Mouse (Mus musculus) midbrain, embryonic 11.5 days (tissue): ENCODE measurements around the gene Clcnkb. TPM values are rescaled to one million over a fixed set of nuclear protein-coding genes. Genes with fewer than 3 reads are reported as not detected.

ENCODE experiments used
- ATAC-seq: fragments of 200-750 bp; cut with Nextera tagmentation; 2 replicates; pipeline ENCODE4 v1.8.0; 2017; ENCODE audit warnings: moderate TSS enrichment, moderate library complexity; ENCODE audit not compliant: low FRiP score
- DNase-seq: peaks from one replicate; pipeline ENCODE4 v3.0.0; 2015; ENCODE audit warnings: low spot score; ENCODE audit errors: missing footprints
- H3K27ac ChIP-seq: fragments of 300-500 bp; sonication (generic); 2 replicates; pipeline ENCODE4 v1.5.1; 2014; ENCODE audit warnings: low read depth, low read length
- H3K27me3 ChIP-seq: fragments of 300-500 bp; sonication (generic); 2 replicates; pipeline ENCODE4 v1.6.1; 2014; ENCODE audit warnings: mild to moderate bottlenecking, low read length, moderate library complexity, mixed read lengths; ENCODE audit not compliant: control insufficient read depth, insufficient read depth
- H3K36me3 ChIP-seq: fragments of 300-500 bp; sonication (generic); 2 replicates; pipeline ENCODE4 v1.6.1; 2014; ENCODE audit warnings: mild to moderate bottlenecking, low read length, moderate library complexity, mixed read lengths; ENCODE audit not compliant: control insufficient read depth, insufficient read depth
- H3K4me1 ChIP-seq: fragments of 300-500 bp; sonication (generic); 2 replicates; pipeline ENCODE4 v1.6.1; 2014; ENCODE audit warnings: low read length; ENCODE audit not compliant: control insufficient read depth, insufficient read depth
- H3K4me2 ChIP-seq: fragments of 300-500 bp; sonication (generic); 2 replicates; pipeline ENCODE4 v1.6.1; 2014; ENCODE audit warnings: mild to moderate bottlenecking, moderate library complexity
- H3K4me3 ChIP-seq: fragments of 300-500 bp; sonication (generic); 2 replicates; pipeline ENCODE4 v1.5.1; 2014; ENCODE audit warnings: low read depth, low read length
- H3K9ac ChIP-seq: fragments of 300-500 bp; sonication (generic); 2 replicates; pipeline ENCODE4 v1.6.1; 2014; ENCODE audit warnings: low read length
- H3K9me3 ChIP-seq: fragments of 300-500 bp; sonication (generic); 2 replicates; pipeline ENCODE4 v1.6.1; 2016; ENCODE audit warnings: low read length; ENCODE audit not compliant: control insufficient read depth
- WGBS: fragments of 180-500 bp; shearing (Covaris S2); extraction: QIAGEN DNeasy Blood & Tissue Kit; methylation state at CpG from one replicate; pipeline ENCODE4 v1.1.7; 2014; 5-methylcytosine and 5-hydroxymethylcytosine counted together
- polyA plus RNA-seq: library from polyadenylated mRNA; unstranded; fragments of >200 nt; fragmentation: Nextera tagmentation; extraction: Ambion mirVana; gene quantifications from 2 replicates; pipeline ENCODE4 v1.2.1, GENCODE M21; 2014

Gene Clcnkb
- polyA plus RNA-seq, 1 experiment from 2014 or later, result not detected

- DNase-seq, result no peak
- no peak for ATAC-seq
- WGBS, result 50% methylated on average over 11 of the region's 11 CpGs
- Histone ChIP-seq H3K36me3 (peaks cover 11% of the 10 kb centered on the region), H3K4me1 (peaks cover 11% of the 10 kb centered on the region), H3K9ac (peak overlapping the region; percentile 98), H3K4me2 (peak overlapping the region; percentile 53), H3K4me3 (peak overlapping the region; percentile 100), H3K27me3 (no peaks in the 10 kb centered on the region), H3K27ac (no peak overlapping the region), H3K9me3 (no peaks in the 10 kb centered on the region)
Observed at GRCm38 (mm10) chr4:141443641-141444429, 28.0 kb upstream of the Clcnkb start.

GRCm38 (mm10) chr4:141440877-141441276, 25.1 kb upstream of the Clcnkb start:
- Histone ChIP-seq H3K36me3 (no peaks in the 10 kb centered on the region), H3K9ac (no peak overlapping the region), H3K27ac (no peak overlapping the region), H3K4me2 (no peak overlapping the region), H3K27me3 (no peaks in the 10 kb centered on the region), H3K9me3 (no peaks in the 10 kb centered on the region), H3K4me1 (peaks cover 10% of the 10 kb centered on the region), H3K4me3 (no peak overlapping the region)
- no peak for ATAC-seq
- no peak for DNase-seq

DNA sequence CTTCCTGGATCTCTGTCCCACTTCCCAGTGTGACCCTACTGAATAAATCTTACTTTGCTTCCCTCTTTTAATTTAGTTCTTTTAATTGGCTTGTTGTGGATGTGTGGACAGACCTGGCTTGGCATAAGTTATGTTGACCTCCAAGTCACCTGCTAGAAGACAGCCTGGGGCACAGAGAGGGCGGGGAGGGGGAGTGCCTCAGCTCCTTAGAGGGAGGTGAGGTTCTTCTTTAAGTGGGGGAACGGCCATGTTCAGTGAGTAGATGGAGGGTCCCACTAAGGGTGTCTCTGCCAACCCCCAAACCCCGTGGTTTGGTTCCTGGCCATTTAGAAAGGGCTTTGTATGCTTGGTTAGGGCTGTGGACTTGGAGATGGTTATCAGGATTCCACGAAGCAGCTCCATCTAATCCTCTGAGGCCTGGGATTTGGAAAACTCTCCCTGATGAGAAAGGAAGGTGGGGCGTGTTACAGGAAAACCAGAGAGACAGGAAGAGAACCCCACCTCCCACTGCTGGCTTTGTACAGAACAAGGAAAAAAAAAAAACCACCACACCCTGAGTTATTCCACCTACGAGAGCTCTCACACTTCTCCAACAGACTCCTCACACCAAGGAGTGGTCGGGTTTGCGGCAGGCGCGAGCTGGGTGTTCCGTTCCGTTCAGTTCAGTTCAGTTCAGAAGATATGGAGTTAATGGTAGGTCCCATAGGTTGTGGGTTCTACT, 23.4 kb upstream of the Clcnkb start:
- H3K27me3 ChIP-seq, result no peaks in the 10 kb centered on the region
- DNase-seq, result no peak
- 0 out of 2 replicates have a peak, but pooled peaks cover 3% of the 10 kb centered on the region for H3K4me1 ChIP-seq
- no peak for ATAC-seq
- H3K9me3 ChIP-seq, result no peaks in the 10 kb centered on the region
- WGBS, result 84% methylated on average over 12 of the region's 12 CpGs
- H3K9ac ChIP-seq, result no peak overlapping the region
- H3K4me2 ChIP-seq, result no peak overlapping the region
- H3K4me3 ChIP-seq, result no peak overlapping the region
- H3K36me3 ChIP-seq, result no peaks in the 10 kb centered on the region
- H3K27ac ChIP-seq, result no peak overlapping the region

- no peak within 1 kb of the TSS for H3K9ac ChIP-seq
- H3K4me2 ChIP-seq, result no peak within 1 kb of the TSS
- no peak for ATAC-seq
- H3K4me1 ChIP-seq, result no peaks in the 10 kb centered on the region
- WGBS, result 75% methylated on average over 1 of the region's 1 CpGs
- H3K36me3 ChIP-seq, result no peaks in the 10 kb centered on the region
- no peaks in the 10 kb centered on the region for H3K27me3 ChIP-seq
- H3K9me3 ChIP-seq, result no peaks in the 10 kb centered on the region
- H3K27ac ChIP-seq, result no peak within 1 kb of the TSS
- no peak within 1 kb of the TSS for H3K4me3 ChIP-seq
- DNase-seq, result no peak
Observed at GRCm38 (mm10) chr4:141435974-141436373, 20.2 kb upstream of the Clcnkb start, which contains the start of gene Srarp. Srarp (minus strand) TSS chr4:141436105.

GRCm38 (mm10) chr4:141433191-141433590, 17.4 kb upstream of the Clcnkb start:
- DNase-seq, result no peak
- H3K9ac ChIP-seq, result no peak overlapping the region
- no peaks in the 10 kb centered on the region for H3K27me3 ChIP-seq
- no peak overlapping the region for H3K27ac ChIP-seq
- H3K36me3 ChIP-seq, result no peaks in the 10 kb centered on the region
- ATAC-seq, result no peak
- H3K4me3 ChIP-seq, result no peak overlapping the region
- WGBS, result 86% methylated on average over 18 of the region's 18 CpGs
- H3K4me1 ChIP-seq, result no peaks in the 10 kb centered on the region
- H3K9me3 ChIP-seq, result no peaks in the 10 kb centered on the region
- H3K4me2 ChIP-seq, result no peak overlapping the region

DNA sequence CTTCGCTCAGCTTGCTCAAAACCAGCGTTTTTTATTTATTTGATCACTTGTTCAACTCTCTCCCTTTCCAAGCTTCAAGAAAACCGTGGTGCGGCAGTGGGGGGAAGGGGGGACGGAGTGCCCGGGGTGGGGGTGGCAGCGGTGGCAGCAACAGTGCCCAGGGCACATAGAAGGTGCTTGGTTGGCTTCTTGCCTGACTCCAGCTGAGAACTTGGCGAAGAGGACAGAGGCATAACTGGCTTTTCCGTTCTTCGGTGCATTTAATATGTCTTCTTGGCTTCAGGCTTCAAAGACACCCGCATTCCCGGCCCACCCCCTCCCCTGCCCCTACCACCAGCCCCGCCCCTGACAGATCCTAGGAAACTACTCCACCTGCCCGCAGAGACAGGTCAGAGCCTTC, 16.9 kb upstream of the Clcnkb start:
- WGBS, result 76% methylated on average over 14 of the region's 14 CpGs
- no peak overlapping the region for H3K4me3 ChIP-seq
- H3K27me3 ChIP-seq, result no peaks in the 10 kb centered on the region
- H3K4me2 ChIP-seq, result no peak overlapping the region
- no peaks in the 10 kb centered on the region for H3K4me1 ChIP-seq
- H3K9ac ChIP-seq, result no peak overlapping the region
- no peak for DNase-seq
- no peak overlapping the region for H3K27ac ChIP-seq
- no peak for ATAC-seq
- no peaks in the 10 kb centered on the region for H3K9me3 ChIP-seq
- no peaks in the 10 kb centered on the region for H3K36me3 ChIP-seq

DNA sequence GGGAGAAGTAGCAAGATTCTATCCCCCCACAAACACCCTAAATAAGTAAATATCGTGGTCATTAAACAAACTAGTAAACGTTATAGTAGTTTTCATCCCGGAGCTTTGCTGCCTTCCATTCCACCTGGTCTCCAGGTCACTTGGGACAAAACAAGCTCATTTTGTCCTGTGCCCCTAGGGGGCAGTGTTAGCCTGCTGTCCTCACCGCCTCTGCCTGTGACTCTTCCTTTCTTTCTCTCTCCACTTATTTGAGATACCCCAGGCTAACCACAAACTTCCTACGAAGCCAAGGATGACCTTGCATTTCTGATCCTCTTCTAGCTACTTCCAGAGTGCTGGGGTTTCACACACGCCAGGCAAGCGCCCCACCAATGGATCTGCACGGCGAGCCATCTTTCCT, 15.2 kb upstream of the Clcnkb start:
- WGBS, result 48% methylated on average over 9 of the region's 9 CpGs
- DNase-seq (peak; percentile 89), ATAC-seq (no peak)
- H3K4me3 ChIP-seq, result no peak overlapping the region
- H3K4me2 ChIP-seq, result no peak overlapping the region
- no peaks in the 10 kb centered on the region for H3K36me3 ChIP-seq
- H3K9ac ChIP-seq, result no peak overlapping the region
- H3K9me3 ChIP-seq, result no peaks in the 10 kb centered on the region
- H3K27ac ChIP-seq, result no peak overlapping the region
- H3K27me3 ChIP-seq, result no peaks in the 10 kb centered on the region; the same call in 1 of the 2 replicates
- H3K4me1 ChIP-seq, result 0 out of 2 replicates have a peak, but pooled peaks cover under 1% of the 10 kb centered on the region

DNA sequence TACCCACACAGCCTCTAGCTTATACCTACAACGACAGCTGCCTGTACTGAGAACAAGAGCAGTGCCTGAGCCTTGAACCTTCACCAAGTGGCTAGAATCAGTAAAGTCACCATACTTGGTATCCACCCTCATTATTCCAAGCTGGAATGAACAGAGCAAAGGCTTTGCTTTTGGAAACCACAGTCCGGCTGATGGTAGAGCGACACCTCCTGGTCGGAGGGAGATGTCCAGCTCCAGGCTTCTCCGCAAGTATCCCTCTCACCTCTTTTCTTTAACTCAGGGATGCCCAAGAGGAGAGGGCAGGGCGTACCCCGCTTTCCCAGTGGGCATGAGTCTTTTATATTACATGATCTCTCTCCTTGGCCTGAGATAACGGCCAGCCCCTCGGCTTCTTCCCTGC, 14.0 kb upstream of the Clcnkb start:
- Histone ChIP-seq H3K4me3 (no peak overlapping the region), H3K9me3 (no peaks in the 10 kb centered on the region), H3K36me3 (no peaks in the 10 kb centered on the region), H3K4me2 (no peak overlapping the region), H3K27ac (no peak overlapping the region), H3K9ac (no peak overlapping the region), H3K27me3 (peaks cover 6% of the 10 kb centered on the region; the same call in 1 of the 2 replicates), H3K4me1 (0 out of 2 replicates have a peak, but pooled peaks cover 5% of the 10 kb centered on the region)
- DNase-seq (no peak), ATAC-seq (no peak)
- 44% methylated on average over 9 of the region's 9 CpGs for WGBS

DNA sequence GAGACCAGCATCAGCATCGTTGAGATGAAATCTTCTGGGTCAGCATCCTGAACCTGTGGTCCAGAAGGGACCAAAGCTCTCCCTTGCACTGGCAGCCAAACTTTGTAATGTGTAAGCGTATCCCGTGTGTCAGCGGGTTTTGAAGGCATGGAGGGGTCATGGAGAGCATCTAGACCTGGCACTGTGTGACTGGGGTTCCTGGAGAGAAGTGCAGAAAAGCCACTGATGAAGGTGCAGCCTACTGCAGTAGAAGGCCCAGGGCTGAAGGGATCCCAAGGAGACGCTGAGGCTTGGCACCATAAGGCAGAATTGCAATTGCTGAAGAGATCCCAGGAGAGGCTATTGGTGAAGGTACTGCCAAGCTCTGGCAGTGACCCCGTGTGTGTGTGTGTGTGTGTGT, 13.6 kb upstream of the Clcnkb start:
- no peak for ATAC-seq
- Histone ChIP-seq H3K4me3 (no peak overlapping the region), H3K4me1 (0 out of 2 replicates have a peak, but pooled peaks cover 5% of the 10 kb centered on the region), H3K9ac (no peak overlapping the region), H3K9me3 (no peaks in the 10 kb centered on the region), H3K36me3 (no peaks in the 10 kb centered on the region), H3K27me3 (peaks cover 6% of the 10 kb centered on the region; the same call in 1 of the 2 replicates), H3K27ac (no peak overlapping the region), H3K4me2 (no peak overlapping the region)
- WGBS, result 83% methylated on average over 6 of the region's 6 CpGs
- no peak for DNase-seq
